Mouse (Mus musculus) CD8-positive naive resting alpha-beta T cell, adult 57 days (primary cell): Measurements from ENCODE around the gene Arhgap20. TPM values are rescaled to one million over a fixed set of nuclear protein-coding genes. Genes with fewer than 3 reads are reported as not detected.

Experiments
- total RNA-seq: library from RNA; stranded (reverse); gene quantifications from one replicate; pipeline ENCODE4 v1.2.4, GENCODE M21; 2023

Arhgap20 gene
- 0.92 TPM for total RNA-seq

GRCm38 (mm10) chr9:51764921-51765416 is at the start of gene Arhgap20:
TSS of gene Arhgap20 (plus strand) at chr9:51765337.

Other genes starting within 250 kb of the Arhgap20 start
- gene Fdx1, start 198.2 kb downstream of the Arhgap20 start, total RNA-seq, result 11.2 TPM